Mouse (Mus musculus) midbrain, postnatal 0 days (tissue): ENCODE results near the gene T2. TPM values are rescaled to one million over a fixed set of nuclear protein-coding genes. Genes with fewer than 3 reads are reported as not detected.
"Not testable (repeated sequence)": the region's sequence is repeated elsewhere in the genome, so short reads cannot be mapped to it uniquely, and the experiment has no call there.

Source experiments
- ATAC-seq: fragments of 200-750 bp; cut with Nextera tagmentation; 2 replicates; pipeline ENCODE4 v1.8.0; 2017; ENCODE audit warnings: moderate number of reproducible peaks, mild to moderate bottlenecking, moderate TSS enrichment, moderate library complexity; ENCODE audit not compliant: low FRiP score
- DNase-seq: peaks from one replicate; pipeline ENCODE4 v3.0.0-alpha.2; 2015; ENCODE audit warnings: low spot score
- H3K27ac ChIP-seq: fragments of 300-500 bp; sonication (generic); 2 replicates; pipeline ENCODE4 v1.5.1; 2014; ENCODE audit warnings: low read depth, mild to moderate bottlenecking, low read length, mixed read lengths
- H3K27me3 ChIP-seq: fragments of 300-500 bp; sonication (generic); 2 replicates; pipeline ENCODE4 v1.6.1; 2014; ENCODE audit warnings: low read length, control low read depth, mixed read lengths; ENCODE audit not compliant: insufficient read depth
- H3K36me3 ChIP-seq: fragments of 300-500 bp; sonication (generic); 2 replicates; pipeline ENCODE4 v1.6.1; 2014; ENCODE audit warnings: low read length, control low read depth, mixed read lengths; ENCODE audit not compliant: insufficient read depth
- H3K4me1 ChIP-seq: fragments of 300-500 bp; sonication (generic); 2 replicates; pipeline ENCODE4 v1.6.1; 2014; ENCODE audit warnings: mild to moderate bottlenecking, control low read depth, antibody characterized with exemption, low read length, mixed read lengths; ENCODE audit not compliant: insufficient read depth
- H3K4me2 ChIP-seq: fragments of 300-500 bp; sonication (generic); 2 replicates; pipeline ENCODE4 v1.6.1; 2014; ENCODE audit warnings: low read depth, mild to moderate bottlenecking, low read length, mixed read lengths; ENCODE audit not compliant: poor library complexity, severe bottlenecking
- H3K4me3 ChIP-seq: fragments of 300-500 bp; sonication (generic); 2 replicates; pipeline ENCODE4 v1.5.1; 2014; ENCODE audit warnings: low read depth, mild to moderate bottlenecking, low read length, moderate library complexity
- H3K9ac ChIP-seq: fragments of 300-500 bp; sonication (generic); replicated peaks from 2 replicates; pipeline ENCODE4 v1.6.1; 2014; ENCODE audit warnings: mild to moderate bottlenecking, low read length, moderate library complexity, mixed read lengths; ENCODE audit not compliant: poor library complexity, severe bottlenecking
- H3K9me3 ChIP-seq: fragments of 300-500 bp; sonication (generic); 2 replicates; pipeline ENCODE4 v1.6.1; 2016; ENCODE audit warnings: low read length, control low read depth
- CTCF ChIP-seq: IDR thresholded peaks from 2 replicates; pipeline ENCODE4 v1.5.1; 2016; ENCODE audit warnings: antibody characterized with exemption, mild to moderate bottlenecking
- WGBS: fragments of 180-500 bp; shearing (Covaris S2); extraction: QIAGEN DNeasy Blood & Tissue Kit; methylation state at CpG from one replicate; pipeline ENCODE4 v1.1.7; 2014; 5-methylcytosine and 5-hydroxymethylcytosine counted together
- polyA plus RNA-seq: library from polyadenylated mRNA; unstranded; fragments of >200 nt; fragmentation: Nextera tagmentation; extraction: Ambion mirVana; gene quantifications from 2 replicates; pipeline ENCODE4 v1.2.1, GENCODE M21; 2015
- total RNA-seq: library from RNA; depleted of rRNA; stranded (reverse); fragments of >200 nt; gene quantifications from 2 replicates; pipeline ENCODE4 v1.2.3, GENCODE M21; 2014; rRNA removed

The T2 gene
- total RNA-seq, result 0.38 and 2.1 TPM in 2 replicates
- 0.81 and 0.90 TPM in 2 replicates for polyA plus RNA-seq

- Histone ChIP-seq H3K9me3 (no peaks in the 10 kb centered on the region), H3K36me3 (no peaks in the 10 kb centered on the region), H3K4me3 (no peak within 1 kb of the TSS), H3K4me1 (no peaks in the 10 kb centered on the region), H3K9ac (no peak within 1 kb of the TSS), H3K27ac (no peak within 1 kb of the TSS), H3K27me3 (no peaks in the 10 kb centered on the region), H3K4me2 (no peak within 1 kb of the TSS)
- 89% methylated on average over 6 of the region's 6 CpGs for WGBS
- ATAC-seq (no peak), DNase-seq (no peak)
- no peak for TF ChIP-seq CTCF
These were observed at the start of gene T2 for GRCm38 (mm10) chr17:8355692-8356091. T2 (plus strand) TSS chr17:8355992.

GRCm38 (mm10) chr17:8310838-8311614 is 44.8 kb upstream of the T2 start, which contains the start of gene Sft2d1:
Sft2d1 (plus strand) TSS chr17:8311102.
- Histone ChIP-seq H3K27ac (peak within 1 kb of the TSS; percentile 82), H3K36me3 (no peaks in the 10 kb centered on the region), H3K9me3 (no peaks in the 10 kb centered on the region), H3K4me3 (peak within 1 kb of the TSS; percentile 76), H3K27me3 (no peaks in the 10 kb centered on the region), H3K4me2 (peak within 1 kb of the TSS; percentile 48), H3K4me1 (peaks cover 12% of the 10 kb centered on the region), H3K9ac (peak within 1 kb of the TSS; percentile 83)
- 0% methylated on average over 50 of the region's 54 CpGs for WGBS
- no peak for TF ChIP-seq CTCF
- DNase-seq (peak; percentile 97), ATAC-seq (peak; percentile 93)

DNA sequence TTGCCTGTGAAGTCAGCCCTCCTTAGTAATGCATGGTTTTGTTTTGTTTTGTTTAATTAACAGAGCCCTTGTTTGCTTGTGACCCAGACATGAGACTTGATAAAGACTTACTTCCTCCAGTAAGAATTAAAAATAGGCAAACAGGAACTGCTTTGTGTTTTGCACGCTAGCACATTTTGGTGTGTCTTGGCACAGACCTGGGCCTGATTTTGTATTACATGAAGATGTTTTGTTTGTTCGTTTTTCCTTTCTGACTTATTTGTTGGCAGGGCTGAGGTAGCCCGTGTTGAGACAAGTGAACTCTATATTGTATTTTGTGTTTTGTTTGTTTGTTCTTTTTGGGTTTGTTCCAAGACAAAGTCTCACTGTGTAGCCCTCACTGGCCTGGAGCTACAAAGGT is 44.0 kb upstream of the T2 start:
- WGBS, result 44% methylated on average over 3 of the region's 3 CpGs
- no peak for TF ChIP-seq CTCF
- H3K4me3 ChIP-seq, result peak overlapping the region; percentile 76
- DNase-seq (no peak), ATAC-seq (no peak)
- H3K27ac ChIP-seq, result no peak overlapping the region
- no peaks in the 10 kb centered on the region for H3K36me3 ChIP-seq
- H3K27me3 ChIP-seq, result no peaks in the 10 kb centered on the region
- H3K9me3 ChIP-seq, result no peaks in the 10 kb centered on the region
- H3K4me2 ChIP-seq, result peak overlapping the region; percentile 48
- peaks cover 12% of the 10 kb centered on the region for H3K4me1 ChIP-seq
- peak overlapping the region; percentile 83 for H3K9ac ChIP-seq

DNA sequence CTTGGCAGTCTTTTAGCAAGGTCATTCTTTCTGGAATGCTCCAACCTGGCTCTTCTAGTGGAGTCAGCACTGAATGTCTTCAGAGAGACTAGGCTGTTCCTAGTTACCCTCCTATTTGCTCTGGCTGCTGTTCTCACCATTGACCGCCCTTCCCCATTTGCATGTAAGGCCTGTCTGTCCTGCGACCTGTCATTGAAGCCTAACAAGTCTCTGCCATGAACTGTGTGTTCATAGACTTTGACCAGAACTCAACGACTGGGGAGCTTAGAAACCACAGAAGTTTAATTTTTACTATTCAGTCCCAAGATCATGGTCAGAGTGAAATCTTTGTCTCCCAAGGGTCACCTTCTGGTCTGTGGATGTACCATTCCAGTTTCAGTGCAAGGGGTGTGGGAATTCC is 41.8 kb upstream of the T2 start:
- DNase-seq, result no peak
- ATAC-seq, result no peak

GRCm38 (mm10) chr17:8316251-8316650 is 39.5 kb upstream of the T2 start:
- Histone ChIP-seq H3K36me3 (peaks cover 8% of the 10 kb centered on the region), H3K9me3 (no peaks in the 10 kb centered on the region), H3K9ac (no peak overlapping the region), H3K27me3 (no peaks in the 10 kb centered on the region), H3K27ac (no peak overlapping the region), H3K4me3 (no peak overlapping the region), H3K4me2 (no peak overlapping the region), H3K4me1 (peaks cover 12% of the 10 kb centered on the region)
- peak; percentile 72 for TF ChIP-seq CTCF
- no peak for ATAC-seq
- peak; percentile 12 for DNase-seq
- WGBS, result 88% methylated on average over 1 of the region's 1 CpGs

More for the DNA sequence above, 41.8 kb upstream of the T2 start:
- Histone ChIP-seq H3K4me1 (peaks cover 12% of the 10 kb centered on the region), H3K27ac (no peak overlapping the region), H3K9ac (no peak overlapping the region), H3K9me3 (no peaks in the 10 kb centered on the region), H3K4me2 (no peak overlapping the region), H3K4me3 (no peak overlapping the region), H3K27me3 (no peaks in the 10 kb centered on the region), H3K36me3 (no peaks in the 10 kb centered on the region)
- 91% methylated on average over 3 of the region's 3 CpGs for WGBS
- TF ChIP-seq CTCF, result no peak

DNA sequence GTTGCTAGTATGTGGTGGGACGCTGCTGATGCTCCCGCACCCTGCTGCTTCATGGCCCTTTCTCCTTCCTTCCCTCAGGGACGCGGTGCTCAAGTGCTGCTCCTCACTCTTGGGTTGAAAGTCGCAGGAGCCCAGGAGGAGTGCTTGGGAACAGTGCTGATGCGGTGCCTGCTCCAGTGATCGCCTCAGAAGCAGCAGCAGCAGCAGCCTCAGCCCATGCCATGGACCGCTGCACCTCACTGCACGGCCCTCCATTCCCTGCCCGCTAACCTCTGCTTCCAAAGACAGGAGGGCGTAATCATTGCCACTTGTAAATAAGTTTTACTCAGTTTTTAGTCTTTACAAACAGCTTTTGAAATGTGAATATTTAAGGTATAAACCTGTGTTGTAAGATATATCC is 28.9 kb upstream of the T2 start:
- not testable (repeated sequence) for H3K27ac ChIP-seq, H3K4me2 ChIP-seq, DNase-seq, H3K4me3 ChIP-seq, H3K9ac ChIP-seq, H3K4me1 ChIP-seq, H3K9me3 ChIP-seq, H3K27me3 ChIP-seq, ATAC-seq
- peaks cover 41% of the 10 kb centered on the region for H3K36me3 ChIP-seq
- WGBS, result 77% methylated on average over 10 of the region's 11 CpGs
